Mouse (Mus musculus) forebrain, postnatal 0 days (tissue): ENCODE data around the gene Phgdh. TPM values are rescaled to one million over a fixed set of nuclear protein-coding genes. Genes with fewer than 3 reads are reported as not detected.
A peak's percentile ranks its signal among the peaks of the same experiment; 100 is the strongest.

Experiments used
- ATAC-seq: fragments of 200-750 bp; cut with Nextera tagmentation; 2 replicates; pipeline ENCODE4 v1.8.0; 2017; ENCODE audit warnings: mild to moderate bottlenecking, moderate library complexity
- DNase-seq: peaks from one replicate; pipeline ENCODE4 v3.0.0-alpha.2; 2015
- H3K27ac ChIP-seq: fragments of 300-500 bp; sonication (generic); 2 replicates; pipeline ENCODE4 v1.5.1; 2014; ENCODE audit warnings: low read depth, mild to moderate bottlenecking, antibody characterized with exemption, low read length, moderate library complexity, mixed read lengths
- H3K27me3 ChIP-seq: fragments of 300-500 bp; sonication (generic); 2 replicates; pipeline ENCODE4 v1.6.1; 2014; ENCODE audit warnings: mild to moderate bottlenecking, low read length, mixed read lengths; ENCODE audit not compliant: insufficient read depth
- H3K36me3 ChIP-seq: fragments of 300-500 bp; sonication (generic); 2 replicates; pipeline ENCODE4 v1.6.1; 2014; ENCODE audit warnings: mild to moderate bottlenecking, moderate library complexity; ENCODE audit not compliant: insufficient read depth
- H3K4me1 ChIP-seq: fragments of 300-500 bp; sonication (generic); 2 replicates; pipeline ENCODE4 v1.6.1; 2014; ENCODE audit warnings: antibody characterized with exemption; ENCODE audit not compliant: insufficient read depth
- H3K4me2 ChIP-seq: fragments of 300-500 bp; sonication (generic); 2 replicates; pipeline ENCODE4 v1.6.1; 2014; ENCODE audit warnings: low read depth, mild to moderate bottlenecking, moderate library complexity
- H3K4me3 ChIP-seq: fragments of 300-500 bp; sonication (generic); 2 replicates; pipeline ENCODE4 v1.5.1; 2014; ENCODE audit warnings: low read depth, low read length, mixed read lengths
- H3K9ac ChIP-seq: fragments of 300-500 bp; sonication (generic); 2 replicates; pipeline ENCODE4 v1.6.1; 2014; ENCODE audit warnings: mild to moderate bottlenecking
- H3K9me3 ChIP-seq: fragments of 300-500 bp; sonication (generic); 2 replicates; pipeline ENCODE4 v1.6.1; 2016; ENCODE audit warnings: low read length
- CTCF ChIP-seq: sonication (generic); IDR thresholded peaks from 2 replicates; pipeline ENCODE4 v1.5.1; 2016; ENCODE audit warnings: antibody characterized with exemption, control low read depth, low read depth
- WGBS: fragments of 180-500 bp; shearing (Covaris S2); extraction: QIAGEN DNeasy Blood & Tissue Kit; methylation state at CpG from one replicate; pipeline ENCODE4 v1.1.7; 2014; 5-methylcytosine and 5-hydroxymethylcytosine counted together
- polyA plus RNA-seq: library from polyadenylated mRNA; unstranded; fragments of >200 nt; fragmentation: Nextera tagmentation; extraction: Ambion mirVana; gene quantifications from 2 replicates; pipeline ENCODE4 v1.2.1, GENCODE M21; 2015
- total RNA-seq: library from RNA; depleted of rRNA; stranded (reverse); fragments of >200 nt; gene quantifications from 2 replicates; pipeline ENCODE4 v1.2.3, GENCODE M21; 2014; rRNA removed

Gene Phgdh
- total and polyA plus RNA-seq, 2 experiments from 2014 or later = 151 to 160 TPM

GRCm38 (mm10) chr3:98273623-98274398 lies 66.0 kb downstream of the Phgdh start:
- H3K27me3 ChIP-seq = no peaks in the 10 kb centered on the region
- WGBS = 58% methylated on average over 11 of the region's 11 CpGs
- no peak for TF ChIP-seq CTCF
- no peak overlapping the region for H3K4me3 ChIP-seq
- H3K36me3 ChIP-seq = no peaks in the 10 kb centered on the region
- H3K4me2 ChIP-seq = no peak overlapping the region
- H3K27ac ChIP-seq = no peak overlapping the region
- no peaks in the 10 kb centered on the region for H3K9me3 ChIP-seq
- H3K4me1 ChIP-seq = no peaks in the 10 kb centered on the region
- DNase-seq = no peak
- ATAC-seq = peak; percentile 34; the same call in 1 of the 2 replicates
- H3K9ac ChIP-seq = no peak overlapping the region

DNA sequence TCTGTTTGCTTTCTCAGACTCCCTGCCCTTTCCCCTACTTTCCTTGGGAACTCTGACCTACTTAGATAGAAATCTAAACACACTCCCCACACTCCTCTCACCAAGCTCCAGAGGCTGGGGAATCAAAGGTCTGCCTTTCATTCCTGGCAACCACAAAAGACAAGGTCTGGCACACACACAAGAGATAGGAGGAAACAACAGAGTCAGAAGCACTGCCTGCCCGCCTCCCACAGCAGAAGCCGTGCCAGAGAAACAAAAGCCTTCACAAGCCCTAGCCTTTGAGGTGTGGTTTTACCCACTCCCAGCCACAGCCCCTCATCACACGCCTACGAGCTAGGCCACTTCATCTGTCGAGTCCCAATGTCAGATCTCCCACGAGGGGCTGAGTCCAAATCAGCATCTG lies 72.5 kb downstream of the Phgdh start:
- H3K27me3 ChIP-seq = no peaks in the 10 kb centered on the region
- H3K9ac ChIP-seq = no peak overlapping the region
- no peak for TF ChIP-seq CTCF
- 6% methylated on average over 6 of the region's 6 CpGs for WGBS
- DNase-seq = no peak
- H3K27ac ChIP-seq = no peak overlapping the region
- peak; percentile 34 for ATAC-seq
- H3K4me3 ChIP-seq = no peak overlapping the region
- no peaks in the 10 kb centered on the region for H3K36me3 ChIP-seq
- H3K4me1 ChIP-seq = no peaks in the 10 kb centered on the region
- H3K4me2 ChIP-seq = no peak overlapping the region
- H3K9me3 ChIP-seq = no peaks in the 10 kb centered on the region

Other genes starting within 250 kb of the Phgdh start
- gene Adam30, start 179.4 kb downstream of the Phgdh start, total RNA-seq = not detected in 2 replicates
- not detected in 2 replicates for gene Adam30, start 179.4 kb downstream of the Phgdh start, polyA plus RNA-seq
- not detected in 2 replicates for gene Reg4, start 117.8 kb downstream of the Phgdh start, total RNA-seq
- not detected in 2 replicates for gene Reg4, start 117.8 kb downstream of the Phgdh start, polyA plus RNA-seq
- 22.5 and 26.9 TPM in 2 replicates for gene Hmgcs2, start 59.6 kb downstream of the Phgdh start, total RNA-seq
- 30.0 and 33.6 TPM in 2 replicates for gene Hmgcs2, start 59.6 kb downstream of the Phgdh start, polyA plus RNA-seq
- gene Zfp697, start 42.5 kb upstream of the Phgdh start, total RNA-seq = 34.2 and 38.6 TPM in 2 replicates
- 17.4 and 17.7 TPM in 2 replicates for gene Zfp697, start 42.5 kb upstream of the Phgdh start, polyA plus RNA-seq
- gene Gm4450, start 117.1 kb upstream of the Phgdh start, total RNA-seq = not detected in 2 replicates
- gene Gm4450, start 117.1 kb upstream of the Phgdh start, polyA plus RNA-seq = not detected in 2 replicates
- gene Hsd3b4, start 170.5 kb upstream of the Phgdh start, total RNA-seq = not detected in 2 replicates
- not detected in 2 replicates for gene Hsd3b4, start 170.5 kb upstream of the Phgdh start, polyA plus RNA-seq
- not detected in 2 replicates for gene Gm10681, start 248.8 kb upstream of the Phgdh start, total RNA-seq
- not detected in 2 replicates for gene Gm10681, start 248.8 kb upstream of the Phgdh start, polyA plus RNA-seq